Mouse (Mus musculus) cortical plate, adult 2 months (tissue): ENCODE measurements around the gene St3gal6. TPM values are rescaled to one million over a fixed set of nuclear protein-coding genes. Genes with fewer than 3 reads are reported as not detected.

Experiments
- H3K27ac ChIP-seq: fragments of 200-500 bp; 2 replicates; pipeline ENCODE4 v1.5.1; 2012; ENCODE audit warnings: low read length, control low read depth, inconsistent platforms; ENCODE audit not compliant: insufficient read depth
- H3K4me1 ChIP-seq: fragments of 200-500 bp; 2 replicates; pipeline ENCODE4 v1.6.1; 2011; ENCODE audit warnings: low read length; ENCODE audit not compliant: control insufficient read depth, insufficient read depth
- H3K4me3 ChIP-seq: fragments of 200-500 bp; 2 replicates; pipeline ENCODE4 v1.5.1; 2011; ENCODE audit warnings: mild to moderate bottlenecking, low read length, control low read depth; ENCODE audit not compliant: insufficient read depth
- CTCF ChIP-seq: fragments of 200-500 bp; IDR thresholded peaks from 2 replicates; pipeline ENCODE4 v1.5.1; 2011; ENCODE audit warnings: mild to moderate bottlenecking, control low read depth, low read length; ENCODE audit not compliant: insufficient read depth; ENCODE audit errors: extremely low read depth
- POLR2A ChIP-seq: fragments of 200-500 bp; IDR thresholded peaks from 2 replicates; pipeline ENCODE4 v1.6.1; 2011; ENCODE audit warnings: mild to moderate bottlenecking, low read length, control low read depth; ENCODE audit not compliant: insufficient read depth; ENCODE audit errors: extremely low read depth
- polyA plus RNA-seq: library from polyadenylated mRNA; depleted of rRNA; stranded (reverse); fragments of >200 nt; gene quantifications from 2 replicates; pipeline ENCODE4 v1.2.3, GENCODE M21; 2012

St3gal6 gene
- polyA plus RNA-seq, 1 experiment = 18.7 TPM

DNA sequence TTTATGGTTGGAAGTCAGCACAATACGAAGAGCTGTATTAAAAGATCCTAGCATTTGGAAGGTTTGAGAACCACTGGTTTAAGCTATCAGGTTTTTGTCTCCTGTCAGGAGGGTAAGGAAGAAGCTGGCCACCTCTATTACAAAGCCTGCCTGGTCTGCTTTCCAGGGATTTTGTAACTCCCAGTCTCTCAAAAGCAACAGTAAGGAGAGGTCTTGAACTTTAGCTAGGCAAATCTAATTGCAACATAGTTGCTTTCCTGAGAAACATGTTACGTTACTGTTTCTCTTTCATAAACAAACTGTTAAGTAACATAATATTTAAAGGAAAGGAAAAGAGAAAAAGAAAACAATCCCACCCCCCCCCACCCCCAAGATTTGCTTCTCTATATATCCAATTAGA is 12.0 kb upstream of the St3gal6 start:
- Histone ChIP-seq H3K27ac (no peak overlapping the region), H3K4me3 (no peak overlapping the region), H3K4me1 (no peaks in the 10 kb centered on the region)
- TF ChIP-seq POLR2A = no peak
- no peak for TF ChIP-seq CTCF

DNA sequence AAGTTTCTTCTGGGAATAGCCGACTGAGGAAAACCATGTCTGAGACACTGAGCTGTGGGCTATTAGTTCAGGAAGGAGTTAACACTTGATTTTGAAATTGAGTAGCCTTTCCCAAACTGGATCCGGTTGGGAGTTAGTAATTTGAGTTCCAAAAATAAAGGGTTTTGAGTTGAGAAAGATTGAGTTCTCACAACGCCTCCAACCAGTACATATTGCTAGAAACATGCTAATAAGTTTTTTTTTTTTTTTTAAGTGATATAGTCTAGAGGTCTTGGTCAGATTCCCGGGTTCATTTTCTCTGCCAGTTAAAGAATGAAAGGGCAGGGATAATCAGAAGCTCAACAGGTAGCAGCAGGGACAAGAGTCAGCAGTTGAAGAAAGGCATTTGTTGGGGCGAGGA is 11.2 kb upstream of the St3gal6 start:
- Histone ChIP-seq H3K27ac (no peak overlapping the region), H3K4me1 (no peaks in the 10 kb centered on the region), H3K4me3 (no peak overlapping the region)
- TF ChIP-seq POLR2A (no peak), CTCF (no peak)

DNA sequence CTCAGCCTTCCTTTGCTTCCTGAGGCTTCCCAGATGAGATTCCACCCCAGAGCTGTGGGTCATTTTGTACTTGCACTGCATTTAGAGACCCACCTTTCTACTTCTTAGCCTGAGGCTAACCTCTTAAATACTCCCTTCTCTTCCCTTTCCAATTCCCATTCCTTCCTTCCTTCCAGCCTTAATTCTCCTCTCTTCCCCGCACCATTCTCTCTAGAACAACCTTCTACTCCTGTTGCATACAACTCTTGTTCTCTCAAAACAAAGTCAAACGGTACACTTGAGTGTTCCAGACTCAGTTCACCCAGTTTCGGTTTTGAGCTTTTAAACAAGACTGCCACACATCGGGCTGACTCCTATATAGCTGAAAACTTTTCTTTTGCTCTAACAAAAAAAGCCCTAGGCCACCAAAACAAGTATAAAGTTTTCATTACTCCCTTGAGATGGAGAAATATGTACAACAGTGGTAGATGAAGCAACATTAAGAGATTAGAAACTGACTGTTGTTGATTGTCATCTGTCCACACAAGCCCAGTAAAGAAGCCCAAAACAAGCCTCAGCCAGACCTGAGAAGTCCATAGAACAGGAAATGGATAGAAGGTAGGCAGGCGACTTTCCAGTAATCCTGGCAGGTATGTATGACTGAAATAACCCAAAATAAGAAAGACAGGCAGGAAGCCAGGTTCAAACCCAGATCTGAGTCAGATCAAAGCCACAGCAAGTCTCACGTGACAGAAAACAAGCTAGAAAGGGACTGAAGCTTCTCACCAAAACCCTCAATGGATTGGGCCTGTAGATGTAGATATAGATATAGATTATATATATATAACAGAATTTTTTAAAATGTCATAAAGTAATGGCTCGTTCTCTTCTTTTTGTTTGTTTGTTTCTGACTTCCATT is 10.5 kb upstream of the St3gal6 start:
- Histone ChIP-seq H3K4me3 (no peak overlapping the region), H3K27ac (no peak overlapping the region), H3K4me1 (no peaks in the 10 kb centered on the region)
- TF ChIP-seq CTCF = no peak
- no peak for TF ChIP-seq POLR2A

DNA sequence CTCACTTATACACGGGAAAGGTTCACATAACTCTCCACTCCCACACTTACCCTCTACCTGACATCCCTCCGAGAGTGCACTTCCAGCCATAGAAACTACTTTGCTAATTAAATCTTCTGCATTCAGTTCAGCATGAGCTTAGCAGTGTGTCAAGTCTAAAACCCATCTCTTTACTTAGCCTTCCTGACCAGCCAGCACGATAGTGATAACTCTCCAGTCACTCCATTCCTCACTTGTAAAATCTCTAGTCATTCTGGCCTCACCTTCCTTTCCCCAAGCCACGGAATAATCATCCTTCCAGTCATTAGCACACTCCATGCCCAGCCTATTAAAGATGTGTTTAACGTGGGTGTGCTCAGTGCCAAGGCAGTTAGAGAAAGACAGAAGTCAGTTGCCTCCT is 9.7 kb upstream of the St3gal6 start:
- TF ChIP-seq POLR2A (no peak), CTCF (no peak)
- no peak overlapping the region for H3K27ac ChIP-seq
- no peaks in the 10 kb centered on the region for H3K4me1 ChIP-seq
- no peak overlapping the region for H3K4me3 ChIP-seq

GRCm38 (mm10) chr16:58533254-58533653 is 9.2 kb upstream of the St3gal6 start:
- H3K27ac ChIP-seq = no peak overlapping the region
- H3K4me3 ChIP-seq = no peak overlapping the region
- TF ChIP-seq CTCF (no peak), POLR2A (no peak)
- H3K4me1 ChIP-seq = no peaks in the 10 kb centered on the region

DNA sequence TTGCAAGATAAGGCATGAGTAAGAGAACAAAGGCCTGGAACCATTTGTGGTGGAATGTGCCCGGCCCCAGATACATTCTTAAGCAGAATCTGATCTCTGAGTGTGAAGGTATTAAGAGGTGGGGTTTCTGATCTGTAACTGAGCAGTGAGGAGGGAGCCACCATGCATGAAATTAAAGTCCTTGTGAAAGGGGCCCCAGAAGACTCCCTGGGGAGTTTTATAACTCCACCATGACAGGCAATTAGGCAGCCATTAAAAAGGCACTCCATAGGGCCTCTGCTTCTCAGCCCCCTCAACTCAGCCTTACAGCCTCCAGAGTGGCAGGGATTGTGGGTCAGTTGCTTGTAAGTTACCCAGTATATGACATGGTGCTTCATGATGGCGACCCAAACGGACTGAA is 8.5 kb upstream of the St3gal6 start:
- no peaks in the 10 kb centered on the region for H3K4me1 ChIP-seq
- H3K27ac ChIP-seq = no peak overlapping the region
- TF ChIP-seq POLR2A (no peak), CTCF (no peak)
- no peak overlapping the region for H3K4me3 ChIP-seq

- Histone ChIP-seq H3K27ac (no peak overlapping the region), H3K4me1 (no peaks in the 10 kb centered on the region), H3K4me3 (no peak overlapping the region)
- TF ChIP-seq POLR2A = no peak
- no peak for TF ChIP-seq CTCF
Observed at GRCm38 (mm10) chr16:58527817-58528216, 3.8 kb upstream of the St3gal6 start.

DNA sequence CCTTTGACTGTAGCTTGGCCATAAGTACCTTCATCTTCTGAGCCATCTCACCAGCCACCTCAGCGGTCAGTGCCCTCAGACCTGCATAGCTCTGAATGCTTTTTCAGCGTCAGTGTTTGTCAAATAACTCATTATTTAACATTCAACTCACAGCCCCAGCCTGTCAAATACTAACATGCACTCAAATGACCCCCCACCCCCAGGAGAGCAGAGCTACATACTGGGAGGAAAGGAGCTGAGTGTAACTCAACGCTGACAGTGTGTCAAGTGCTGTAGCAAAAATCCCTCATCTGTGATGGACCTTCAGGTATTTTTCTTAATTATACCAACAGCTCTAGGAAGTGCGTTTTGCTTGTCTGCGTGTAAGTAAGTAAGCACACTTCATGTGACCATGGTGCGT is 2.7 kb upstream of the St3gal6 start:
- H3K4me1 ChIP-seq = no peaks in the 10 kb centered on the region; the same call in 1 of the 2 replicates
- no peak for TF ChIP-seq POLR2A
- no peak for TF ChIP-seq CTCF
- H3K4me3 ChIP-seq = no peak overlapping the region
- H3K27ac ChIP-seq = no peak overlapping the region

- no peak for TF ChIP-seq CTCF
- no peak for TF ChIP-seq POLR2A
- no peaks in the 10 kb centered on the region; the same call in 1 of the 2 replicates for H3K4me1 ChIP-seq
Observed at GRCm38 (mm10) chr16:58525832-58526231, 1.8 kb upstream of the St3gal6 start.

GRCm38 (mm10) chr16:58523044-58523859 is 791 bp downstream of the St3gal6 start:
- no peaks in the 10 kb centered on the region; the same call in 1 of the 2 replicates for H3K4me1 ChIP-seq
- no peak for TF ChIP-seq CTCF
- 0 out of 2 replicates have a peak, but pooled peaks have one; percentile 28 for TF ChIP-seq POLR2A

More at GRCm38 (mm10) chr16:58525832-58526231, 1.8 kb upstream of the St3gal6 start:
- H3K27ac ChIP-seq = no peak overlapping the region
- H3K4me3 ChIP-seq = no peak overlapping the region

More at GRCm38 (mm10) chr16:58523044-58523859, 791 bp downstream of the St3gal6 start:
- H3K4me3 ChIP-seq = peak overlapping the region; percentile 72
- peak overlapping the region; percentile 91 for H3K27ac ChIP-seq
